Mouse (Mus musculus) stomach, postnatal 0 days (tissue): ENCODE measurements around the gene Slc29a3.

Source experiments
- CTCF ChIP-seq: IDR thresholded peaks from 2 replicates; pipeline ENCODE4 v1.5.1; 2016; ENCODE audit warnings: antibody characterized with exemption, low read depth, mild to moderate bottlenecking, moderate library complexity
- EP300 ChIP-seq: optimal IDR thresholded peaks from 2 replicates; pipeline ENCODE3; 2016; ENCODE audit warnings: antibody characterized with exemption

- TF ChIP-seq CTCF = peak; percentile 97
- no peak for TF ChIP-seq EP300
Observed at GRCm38 (mm10) chr10:60779628-60780027, 27.0 kb upstream of the Slc29a3 start.
